ENCODE assay signal across 28 mouse cellular contexts in genomic region chr1:177633966-177634602, GRCm38 (mm10).
DNase-seq lines count a peak whose midpoint lies in the region; ATAC-seq lines count a peak whose summit lies in the region.
"Had no signal": no experiment of that assay in that cellular context is flagged by ENCODE, and none has a peak within 500 bp of the region (broad histone marks: within the 10 kb centered on the region; RNA-seq: fewer than 3 reads in every experiment).

No protein-coding gene starts in this region.

- H3K27ac ChIP-seq in hindbrain, embryonic 12.5 days = no peak overlapping the region
- H3K27ac ChIP-seq: embryonic facial prominence, embryonic 15.5 days; forebrain, embryonic 15.5 days; hindbrain, embryonic 10.5 days; limb, embryonic 12.5 days; neural tube, embryonic 13.5 days had no signal

- H3K9me3 ChIP-seq in hindbrain, embryonic 12.5 days (replicated peaks) = no peaks in the 10 kb centered on the region
- H3K9me3 ChIP-seq: embryonic facial prominence, embryonic 15.5 days; forebrain, embryonic 15.5 days; hindbrain, embryonic 10.5 days; limb, embryonic 12.5 days; megakaryocyte, embryonic 14.5 days; neural tube, embryonic 13.5 days had no signal

- no peaks in the 10 kb centered on the region for H3K36me3 ChIP-seq in splenic B cell, adult 2 months (ENCODE audit: control insufficient read depth, insufficient read depth, low read length, poor library complexity, severe bottlenecking)
- H3K36me3 ChIP-seq in hindbrain, embryonic 12.5 days = no peaks in the 10 kb centered on the region
- H3K36me3 ChIP-seq: embryonic facial prominence, embryonic 15.5 days; forebrain, embryonic 15.5 days; hindbrain, embryonic 10.5 days; limb, embryonic 12.5 days; neural tube, embryonic 13.5 days had no signal

- WGBS in hindbrain, embryonic 12.5 days = 73% methylated on average over 9 of the region's 9 CpGs

- H3K4me2 ChIP-seq in hindbrain, embryonic 12.5 days (replicated peaks) = no peak overlapping the region
- H3K4me2 ChIP-seq: embryonic facial prominence, embryonic 15.5 days; forebrain, embryonic 15.5 days; heart, embryonic 11.5 days; limb, embryonic 12.5 days; liver, embryonic 11.5 days; neural tube, embryonic 13.5 days had no signal

- DNase-seq in adrenal gland, adult 2 months = peak; percentile 16
- DNase-seq in adrenal gland, adult 18-20 months (ENCODE audit: low spot score in 2 of 2) = no peak
- DNase-seq in urinary bladder, postnatal 14 days (ENCODE audit: low spot score) = peak; percentile 57
- DNase-seq in urinary bladder, adult 2 months (ENCODE audit: low spot score) = no peak
- peak; percentile 63 for DNase-seq in NIH3T3 (ENCODE audit: low read depth)
- peak; percentile 43 for DNase-seq in splenic B cell, adult 2 months (ENCODE audit: low read depth, low spot score)
- no peak for DNase-seq in testis, postnatal 10 days (ENCODE audit: low spot score)
- DNase-seq: adrenal gland, adult 8-10 months; cerebellum, adult 11-12 months; cerebellum, postnatal 25 days; embryo, embryonic 11 days; gastrocnemius, postnatal 10 days; kidney, postnatal 25 days; liver, postnatal 0 days; lung, postnatal 14 days; midbrain, embryonic 14.5 days; right cerebral cortex, postnatal 14 days; thymus, postnatal 14 days had no signal

- ATAC-seq in hindbrain, embryonic 12.5 days (ENCODE audit: low FRiP score) = no peak
- ATAC-seq: forebrain, embryonic 15.5 days; intestine, postnatal 0 days; liver, postnatal 0 days had no signal

- H3K9ac ChIP-seq in hindbrain, embryonic 12.5 days = no peak overlapping the region
- H3K9ac ChIP-seq: embryonic facial prominence, embryonic 15.5 days; forebrain, embryonic 15.5 days; limb, embryonic 12.5 days; liver, postnatal 0 days; neural tube, embryonic 13.5 days had no signal

- H3K4me3 ChIP-seq in hindbrain, embryonic 12.5 days = no peak overlapping the region
- H3K4me3 ChIP-seq: embryonic facial prominence, embryonic 15.5 days; forebrain, embryonic 15.5 days; hindbrain, embryonic 10.5 days; limb, embryonic 12.5 days; megakaryocyte, embryonic 14.5 days; neural tube, embryonic 13.5 days had no signal

- no peaks in the 10 kb centered on the region for H3K27me3 ChIP-seq in splenic B cell, adult 2 months (ENCODE audit: control insufficient read depth, insufficient read depth, low read length, poor library complexity, severe bottlenecking)
- H3K27me3 ChIP-seq in hindbrain, embryonic 12.5 days = no peaks in the 10 kb centered on the region
- H3K27me3 ChIP-seq: embryonic facial prominence, embryonic 15.5 days; forebrain, embryonic 15.5 days; limb, embryonic 12.5 days; neural tube, embryonic 13.5 days had no signal

- 0 out of 2 replicates have a peak, but pooled peaks cover 3% of the 10 kb centered on the region for H3K4me1 ChIP-seq in hindbrain, embryonic 12.5 days
- H3K4me1 ChIP-seq: forebrain, embryonic 15.5 days; megakaryocyte, embryonic 14.5 days had no signal

Comparison
In these comparisons a context has a peak if more than half of its experiments do, and no peak if none do; other contexts are left out.
1. DNase-seq: peak in adrenal gland, adult 2 months (single experiment), urinary bladder, postnatal 14 days (single experiment), NIH3T3 (single experiment) and splenic B cell, adult 2 months (single experiment); none in adrenal gland, adult 18-20 months (0 of 2), urinary bladder, adult 2 months (single experiment) and testis, postnatal 10 days (single experiment).